Mouse (Mus musculus) forebrain, postnatal 0 days (tissue): ENCODE results near the gene Btrc. TPM values are rescaled to one million over a fixed set of nuclear protein-coding genes. Genes with fewer than 3 reads are reported as not detected.
A peak's percentile ranks its signal among the peaks of the same experiment; 100 is the strongest.

Experiments used
- ATAC-seq: fragments of 200-750 bp; cut with Nextera tagmentation; 2 replicates; pipeline ENCODE4 v1.8.0; 2017; ENCODE audit warnings: mild to moderate bottlenecking, moderate library complexity
- DNase-seq: peaks from one replicate; pipeline ENCODE4 v3.0.0-alpha.2; 2015
- H3K27ac ChIP-seq: fragments of 300-500 bp; sonication (generic); 2 replicates; pipeline ENCODE4 v1.5.1; 2014; ENCODE audit warnings: low read depth, mild to moderate bottlenecking, antibody characterized with exemption, low read length, moderate library complexity, mixed read lengths
- H3K27me3 ChIP-seq: fragments of 300-500 bp; sonication (generic); 2 replicates; pipeline ENCODE4 v1.6.1; 2014; ENCODE audit warnings: mild to moderate bottlenecking, low read length, mixed read lengths; ENCODE audit not compliant: insufficient read depth
- H3K36me3 ChIP-seq: fragments of 300-500 bp; sonication (generic); 2 replicates; pipeline ENCODE4 v1.6.1; 2014; ENCODE audit warnings: mild to moderate bottlenecking, moderate library complexity; ENCODE audit not compliant: insufficient read depth
- H3K4me1 ChIP-seq: fragments of 300-500 bp; sonication (generic); 2 replicates; pipeline ENCODE4 v1.6.1; 2014; ENCODE audit warnings: antibody characterized with exemption; ENCODE audit not compliant: insufficient read depth
- H3K4me2 ChIP-seq: fragments of 300-500 bp; sonication (generic); 2 replicates; pipeline ENCODE4 v1.6.1; 2014; ENCODE audit warnings: low read depth, mild to moderate bottlenecking, moderate library complexity
- H3K4me3 ChIP-seq: fragments of 300-500 bp; sonication (generic); 2 replicates; pipeline ENCODE4 v1.5.1; 2014; ENCODE audit warnings: low read depth, low read length, mixed read lengths
- H3K9ac ChIP-seq: fragments of 300-500 bp; sonication (generic); 2 replicates; pipeline ENCODE4 v1.6.1; 2014; ENCODE audit warnings: mild to moderate bottlenecking
- H3K9me3 ChIP-seq: fragments of 300-500 bp; sonication (generic); 2 replicates; pipeline ENCODE4 v1.6.1; 2016; ENCODE audit warnings: low read length
- CTCF ChIP-seq: sonication (generic); IDR thresholded peaks from 2 replicates; pipeline ENCODE4 v1.5.1; 2016; ENCODE audit warnings: antibody characterized with exemption, control low read depth, low read depth
- WGBS: fragments of 180-500 bp; shearing (Covaris S2); extraction: QIAGEN DNeasy Blood & Tissue Kit; methylation state at CpG from one replicate; pipeline ENCODE4 v1.1.7; 2014; 5-methylcytosine and 5-hydroxymethylcytosine counted together
- polyA plus RNA-seq: library from polyadenylated mRNA; unstranded; fragments of >200 nt; fragmentation: Nextera tagmentation; extraction: Ambion mirVana; gene quantifications from 2 replicates; pipeline ENCODE4 v1.2.1, GENCODE M21; 2015
- total RNA-seq: library from RNA; depleted of rRNA; stranded (reverse); fragments of >200 nt; gene quantifications from 2 replicates; pipeline ENCODE4 v1.2.3, GENCODE M21; 2014

The Btrc gene
- total and polyA plus RNA-seq, 2 experiments from 2014 or later, result 46.9 to 64.7 TPM

DNA sequence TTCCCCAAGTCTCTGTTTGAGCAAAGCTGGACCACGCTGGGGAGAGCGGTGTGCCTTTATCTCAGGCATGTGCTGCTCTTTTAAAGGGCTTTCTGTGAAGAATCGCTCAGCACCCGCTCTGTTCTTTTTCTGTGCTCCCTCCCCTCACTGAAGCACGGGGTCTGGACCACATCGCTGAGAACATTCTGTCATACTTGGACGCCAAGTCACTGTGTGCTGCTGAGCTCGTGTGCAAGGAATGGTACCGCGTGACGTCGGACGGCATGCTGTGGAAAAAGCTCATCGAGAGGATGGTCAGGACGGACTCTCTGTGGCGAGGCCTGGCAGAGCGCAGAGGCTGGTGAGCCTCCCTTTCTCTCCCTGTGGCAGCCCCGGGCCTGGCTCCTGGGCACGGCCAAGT, 144.0 kb downstream of the Btrc start:
- WGBS, result 52% methylated on average over 19 of the region's 19 CpGs
- DNase-seq, result peak; percentile 50

DNA sequence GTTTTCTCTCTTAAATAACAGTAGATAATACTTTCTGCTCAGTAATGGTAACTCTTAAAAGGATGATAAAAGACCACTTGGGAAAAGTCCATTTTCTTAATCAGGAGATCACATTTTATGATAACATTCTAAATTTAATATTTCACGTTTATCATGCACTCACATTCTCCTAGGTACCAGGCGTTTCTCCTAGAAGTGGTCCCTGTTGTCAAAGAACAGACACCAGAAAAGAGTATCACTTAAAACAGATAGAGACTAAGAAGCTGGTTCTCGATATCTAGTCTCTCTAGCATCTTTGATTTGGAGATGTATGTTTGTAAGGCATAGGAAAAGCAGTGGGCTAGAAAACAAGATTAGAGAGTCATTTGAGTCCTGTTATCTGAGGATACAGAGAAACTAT, 147.1 kb downstream of the Btrc start:
- no peak for DNase-seq
- 80% methylated on average over 3 of the region's 3 CpGs for WGBS
- Histone ChIP-seq H3K27ac (no peak overlapping the region), H3K9me3 (no peaks in the 10 kb centered on the region), H3K9ac (no peak overlapping the region), H3K4me2 (no peak overlapping the region), H3K36me3 (peaks cover 24% of the 10 kb centered on the region), H3K4me3 (no peak overlapping the region), H3K27me3 (no peaks in the 10 kb centered on the region), H3K4me1 (no peaks in the 10 kb centered on the region)
- TF ChIP-seq CTCF, result no peak
- no peak for ATAC-seq

More for the DNA sequence above, 144.0 kb downstream of the Btrc start:
- no peaks in the 10 kb centered on the region for H3K9me3 ChIP-seq
- H3K27me3 ChIP-seq, result no peaks in the 10 kb centered on the region
- H3K9ac ChIP-seq, result no peak overlapping the region
- H3K36me3 ChIP-seq, result no peaks in the 10 kb centered on the region
- no peak overlapping the region for H3K4me3 ChIP-seq
- TF ChIP-seq CTCF, result no peak
- ATAC-seq, result peak; percentile 79
- H3K4me1 ChIP-seq, result no peaks in the 10 kb centered on the region
- H3K27ac ChIP-seq, result no peak overlapping the region
- H3K4me2 ChIP-seq, result no peak overlapping the region

DNA sequence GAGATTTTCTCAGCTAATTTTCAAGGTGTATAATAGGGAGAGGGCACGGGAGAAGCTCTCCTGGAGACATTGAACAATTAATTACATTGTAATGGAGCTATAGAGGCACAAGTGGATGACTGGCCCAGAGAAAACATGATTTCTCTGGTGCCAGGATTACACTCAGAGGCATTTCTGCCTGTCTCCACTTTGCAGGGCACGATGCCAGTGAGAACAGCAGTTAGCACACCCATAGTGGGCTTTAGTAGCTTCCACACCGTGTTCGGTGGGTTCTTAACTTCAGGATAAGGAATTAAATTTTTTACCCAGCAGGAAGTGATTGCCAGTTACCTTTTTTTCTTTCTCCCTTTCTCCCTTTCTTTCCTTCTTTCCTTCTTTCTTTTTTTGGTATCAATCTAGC, 147.9 kb downstream of the Btrc start:
- Histone ChIP-seq H3K4me1 (no peaks in the 10 kb centered on the region), H3K27me3 (no peaks in the 10 kb centered on the region), H3K9me3 (no peaks in the 10 kb centered on the region), H3K4me3 (no peak overlapping the region), H3K4me2 (no peak overlapping the region), H3K27ac (no peak overlapping the region), H3K36me3 (peaks cover 31% of the 10 kb centered on the region), H3K9ac (no peak overlapping the region)
- DNase-seq, result peak; percentile 45
- WGBS, result 42% methylated on average over 4 of the region's 4 CpGs
- TF ChIP-seq CTCF, result no peak
- no peak for ATAC-seq

DNA sequence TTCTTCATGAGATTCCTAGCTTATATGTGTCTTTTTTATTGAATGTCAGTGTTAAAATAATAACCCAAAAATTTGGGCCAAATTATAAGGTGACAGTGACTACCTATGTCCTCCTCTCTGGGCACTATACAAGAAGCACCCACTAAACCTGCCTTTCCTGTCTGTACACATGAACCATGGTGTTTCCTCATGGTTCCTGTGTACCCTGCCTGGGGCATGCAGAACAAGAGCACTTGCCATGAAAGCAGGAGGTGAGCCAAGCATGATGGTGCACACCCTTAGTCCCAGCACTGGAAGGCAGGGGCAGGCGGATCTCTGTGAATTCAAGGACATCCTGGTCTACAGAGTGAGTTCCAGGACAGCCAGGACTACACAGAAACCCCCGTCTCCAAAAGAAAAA, 151.8 kb downstream of the Btrc start:
- no peak overlapping the region for H3K4me2 ChIP-seq
- no peak overlapping the region for H3K27ac ChIP-seq
- no peaks in the 10 kb centered on the region for H3K9me3 ChIP-seq
- no peak overlapping the region for H3K9ac ChIP-seq
- H3K4me3 ChIP-seq, result no peak overlapping the region
- 93% methylated on average over 2 of the region's 2 CpGs for WGBS
- no peaks in the 10 kb centered on the region for H3K4me1 ChIP-seq
- H3K27me3 ChIP-seq, result no peaks in the 10 kb centered on the region
- DNase-seq (no peak), ATAC-seq (no peak)
- H3K36me3 ChIP-seq, result peaks cover 62% of the 10 kb centered on the region
- TF ChIP-seq CTCF, result no peak

DNA sequence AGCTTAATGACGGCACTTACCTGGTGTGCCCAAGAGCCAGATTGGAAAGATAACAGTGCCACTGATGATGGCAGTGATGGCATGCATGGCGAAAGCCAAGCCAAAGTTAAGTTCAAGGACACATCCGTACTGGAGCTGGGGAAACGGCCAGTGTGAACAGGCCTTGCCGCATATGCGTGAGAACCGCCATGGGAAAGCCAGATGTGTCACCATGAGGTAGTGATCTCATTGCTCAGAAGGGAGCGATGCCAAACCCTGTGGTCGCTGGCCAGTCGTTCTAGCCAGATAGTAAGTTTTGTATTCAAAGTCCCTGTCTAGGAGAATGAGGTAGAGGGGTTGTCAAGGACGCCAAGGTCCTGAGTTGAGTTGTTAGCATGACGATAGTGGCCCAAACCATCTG, 152.7 kb downstream of the Btrc start:
- ATAC-seq, result no peak
- TF ChIP-seq CTCF, result no peak
- Histone ChIP-seq H3K4me2 (no peak overlapping the region), H3K4me3 (no peak overlapping the region), H3K4me1 (no peaks in the 10 kb centered on the region), H3K9me3 (no peaks in the 10 kb centered on the region), H3K36me3 (peaks cover 67% of the 10 kb centered on the region), H3K27me3 (no peaks in the 10 kb centered on the region), H3K9ac (no peak overlapping the region), H3K27ac (no peak overlapping the region)
- WGBS, result 93% methylated on average over 12 of the region's 12 CpGs
- no peak for DNase-seq

DNA sequence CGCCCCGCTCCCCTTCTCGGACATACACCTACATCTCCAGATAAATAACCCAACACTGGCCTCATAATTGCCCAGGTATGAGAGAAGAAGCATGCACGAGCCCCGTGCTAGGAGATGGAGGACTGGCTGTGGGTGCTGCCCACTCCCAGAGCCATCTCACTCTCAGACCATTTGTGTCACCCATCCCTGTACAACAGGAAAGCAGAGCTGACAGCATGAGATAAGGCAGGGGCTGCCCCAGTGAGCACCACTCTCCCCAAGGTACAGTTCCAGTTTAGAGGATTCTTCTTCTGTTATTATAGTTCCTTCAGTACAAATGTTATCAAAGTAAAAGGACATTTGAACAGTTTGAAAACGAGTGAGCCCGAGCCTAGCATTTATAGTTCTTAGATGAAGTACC, 163.8 kb downstream of the Btrc start:
- H3K36me3 ChIP-seq, result peaks cover 58% of the 10 kb centered on the region

DNA sequence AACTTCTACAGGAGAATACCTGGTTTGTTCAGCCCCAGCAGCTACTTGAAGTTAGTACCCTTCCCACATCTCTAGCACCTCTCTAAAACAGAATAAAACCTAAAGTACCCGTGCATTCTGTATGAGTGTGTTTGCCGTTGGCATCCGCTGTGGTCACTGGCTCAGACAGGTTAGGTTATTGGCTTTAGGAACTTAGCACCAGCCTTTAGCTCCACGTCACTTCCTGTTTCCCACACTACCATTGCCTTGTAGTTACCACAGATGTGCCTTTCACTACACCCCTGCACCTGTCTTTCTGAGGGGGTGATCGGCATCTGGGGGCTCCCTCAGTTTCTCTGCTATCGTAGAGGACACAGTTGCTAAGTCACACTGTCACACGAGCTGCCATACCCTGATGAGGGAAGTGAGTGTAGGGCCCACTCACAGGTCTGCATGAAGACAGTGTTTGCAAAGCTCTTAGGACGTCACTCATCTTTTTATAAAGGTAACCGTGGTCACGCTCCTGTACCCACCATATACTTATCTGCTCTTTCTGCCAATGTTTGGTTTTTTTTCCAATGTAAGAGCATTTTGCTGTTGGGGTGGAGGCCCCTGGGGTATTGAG, 164.5 kb downstream of the Btrc start:
- no peak for ATAC-seq
- Histone ChIP-seq H3K9me3 (no peaks in the 10 kb centered on the region), H3K9ac (no peak overlapping the region), H3K27ac (no peak overlapping the region), H3K27me3 (no peaks in the 10 kb centered on the region), H3K4me3 (no peak overlapping the region), H3K4me1 (no peaks in the 10 kb centered on the region), H3K4me2 (no peak overlapping the region), H3K36me3 (peaks cover 52% of the 10 kb centered on the region)
- no peak for TF ChIP-seq CTCF
- 97% methylated on average over 10 of the region's 10 CpGs for WGBS
- no peak for DNase-seq

More for the DNA sequence above, 163.8 kb downstream of the Btrc start:
- H3K27ac ChIP-seq, result no peak overlapping the region
- no peaks in the 10 kb centered on the region for H3K27me3 ChIP-seq
- no peaks in the 10 kb centered on the region for H3K9me3 ChIP-seq
- no peak overlapping the region for H3K4me3 ChIP-seq
- no peak overlapping the region for H3K4me2 ChIP-seq
- WGBS, result 92% methylated on average over 7 of the region's 7 CpGs
- H3K4me1 ChIP-seq, result no peaks in the 10 kb centered on the region
- DNase-seq (no peak), ATAC-seq (no peak)
- H3K9ac ChIP-seq, result no peak overlapping the region
- TF ChIP-seq CTCF, result no peak
